Mouse (Mus musculus) heart, adult 11 months (tissue): ENCODE data around the gene Map3k3.

Source experiments
- DNase-seq: peaks from one replicate; pipeline ENCODE4 v3.0.0; 2022

Gene Map3k3

GRCm38 (mm10) chr11:106159216-106159920 lies 75.0 kb downstream of the Map3k3 start:
- peak; percentile 97 for DNase-seq

- DNase-seq = peak; percentile 99
Observed at GRCm38 (mm10) chr11:106159921-106160840, 75.8 kb downstream of the Map3k3 start.

GRCm38 (mm10) chr11:106160841-106161721 lies 76.7 kb downstream of the Map3k3 start, which contains the start of the genes Gm10840 and Limd2:
Gene Gm10840 (plus strand): TSS chr11:106160850.
Gene Limd2 (minus strand): TSS chr11:106160860.
- peak; percentile 94 for DNase-seq

GRCm38 (mm10) chr11:106162237-106162636 lies 77.8 kb downstream of the Map3k3 start:
- DNase-seq = peak; percentile 86

GRCm38 (mm10) chr11:106163546-106163945 lies 79.1 kb downstream of the Map3k3 start:
- peak; percentile 98 for DNase-seq

GRCm38 (mm10) chr11:106164601-106165180 lies 80.3 kb downstream of the Map3k3 start:
- peak; percentile 90 for DNase-seq

DNA sequence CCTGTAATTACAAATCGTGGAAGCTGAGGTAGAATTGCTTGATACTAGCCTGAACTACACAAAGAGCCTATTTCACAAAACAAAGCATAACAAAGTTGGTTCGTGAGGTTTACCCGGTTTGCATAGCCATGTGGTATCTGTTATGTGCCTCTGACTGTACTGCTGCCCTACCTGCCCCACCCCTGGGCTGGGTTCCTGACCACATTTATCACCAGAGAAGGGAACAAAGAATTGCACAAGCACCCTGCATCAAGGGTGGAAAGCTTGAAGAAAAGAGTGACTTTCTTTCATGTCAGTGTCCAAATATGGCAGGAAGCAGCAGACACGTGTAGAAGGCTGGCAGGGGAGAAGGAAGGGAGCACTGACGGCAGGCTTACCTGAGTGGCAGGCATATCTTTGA lies 83.0 kb downstream of the Map3k3 start:
- DNase-seq = no peak

- DNase-seq = peak; percentile 87
Observed at GRCm38 (mm10) chr11:106170807-106171206, 86.4 kb downstream of the Map3k3 start.

DNA sequence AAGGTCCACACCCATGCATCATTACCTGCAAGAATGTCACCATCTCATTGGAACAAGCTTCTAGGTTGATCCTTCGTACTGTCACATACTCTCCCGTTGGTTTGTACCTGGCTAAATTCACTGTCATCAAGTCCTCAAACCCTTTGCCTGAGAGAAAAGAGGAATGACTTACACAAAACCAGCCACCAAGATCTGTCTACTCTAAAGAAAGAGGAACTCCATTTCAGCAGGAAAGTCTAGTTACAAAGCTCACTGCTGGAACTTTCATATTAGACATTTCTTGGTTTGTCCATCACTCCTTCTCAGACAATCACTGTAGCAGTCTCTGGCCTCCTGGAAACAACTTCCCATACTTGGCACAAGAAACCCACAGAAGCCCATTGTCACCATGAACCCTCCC lies 88.8 kb downstream of the Map3k3 start:
- no peak for DNase-seq

GRCm38 (mm10) chr11:106174372-106174771 lies 90.0 kb downstream of the Map3k3 start:
- DNase-seq = peak; percentile 90

GRCm38 (mm10) chr11:106175081-106175480 lies 90.7 kb downstream of the Map3k3 start:
- DNase-seq = peak; percentile 87

GRCm38 (mm10) chr11:106176372-106176771 lies 92.0 kb downstream of the Map3k3 start:
- no peak for DNase-seq

DNA sequence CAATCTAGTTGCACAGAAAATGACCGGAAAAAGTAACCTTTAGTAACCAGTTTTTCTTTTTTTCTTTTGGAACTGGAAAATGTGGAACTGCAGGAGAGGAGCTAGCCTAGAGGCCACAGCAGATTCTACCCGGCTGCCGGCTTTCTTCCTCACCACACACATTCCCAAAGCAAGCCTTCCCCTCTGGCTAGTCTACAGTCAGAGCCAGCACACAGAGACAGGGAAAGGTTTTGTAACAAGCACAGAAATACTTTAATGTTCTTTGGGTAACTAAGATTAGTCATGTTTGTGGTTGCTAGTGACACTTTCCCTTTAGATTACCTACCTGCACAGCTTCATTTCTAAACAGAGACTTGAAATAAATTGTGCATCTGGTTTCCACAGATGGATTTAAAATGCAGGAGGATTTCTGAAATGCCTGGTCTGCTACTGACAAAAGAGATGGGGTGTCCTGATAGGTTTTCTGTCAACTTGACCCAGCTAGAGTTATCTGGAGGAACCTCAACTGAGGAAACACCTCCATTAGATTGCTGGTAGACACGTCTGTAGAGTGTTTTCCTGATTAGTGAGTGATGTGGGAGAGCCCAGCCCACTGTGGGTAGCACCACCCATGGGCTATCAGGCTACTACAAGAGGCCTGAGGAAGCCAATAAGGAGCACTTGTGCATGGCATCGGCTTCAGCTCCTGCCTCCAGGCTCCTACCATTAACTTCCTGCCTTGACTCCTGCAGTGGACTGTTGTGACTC lies 93.8 kb downstream of the Map3k3 start:
- DNase-seq = no peak

DNA sequence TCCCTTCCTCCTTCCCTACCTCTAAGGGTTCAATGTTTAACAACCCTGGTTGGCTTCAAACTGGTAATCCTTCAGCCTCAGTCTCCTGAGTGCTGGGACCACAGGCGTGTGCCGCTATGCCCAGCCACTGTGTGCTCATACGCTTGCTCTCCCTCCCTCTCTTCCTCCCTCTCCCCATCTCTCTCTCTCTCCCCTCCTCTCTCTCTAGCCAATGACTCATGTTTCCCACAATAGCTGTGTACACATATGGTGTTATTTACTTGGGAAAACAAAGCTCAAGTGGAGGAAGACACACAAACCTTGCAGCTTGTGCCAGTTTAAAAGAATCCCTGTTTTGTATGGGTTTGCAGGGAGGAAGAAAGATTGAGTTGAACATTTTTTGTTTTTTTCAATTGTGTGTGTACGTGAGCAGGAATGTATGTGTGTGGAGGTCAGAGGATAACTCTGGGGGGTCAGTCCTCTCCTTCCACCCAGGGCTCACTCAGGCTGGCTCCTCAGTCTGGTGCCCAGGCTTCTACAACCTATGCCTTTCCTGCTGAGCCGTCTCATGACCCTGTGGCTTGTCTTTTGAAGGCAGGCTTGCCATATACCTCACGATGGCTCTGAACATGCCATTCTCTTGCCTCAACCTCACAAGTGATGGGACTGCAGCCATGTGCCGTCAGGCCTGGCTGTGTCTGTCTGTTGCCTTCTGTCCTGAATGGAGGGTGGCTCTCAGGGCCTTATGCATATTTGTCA lies 95.5 kb downstream of the Map3k3 start:
- no peak for DNase-seq

- DNase-seq = no peak
Observed at GRCm38 (mm10) chr11:106180449-106180801, 96.0 kb downstream of the Map3k3 start.

GRCm38 (mm10) chr11:106187326-106187725 lies 102.9 kb downstream of the Map3k3 start:
- no peak for DNase-seq

DNA sequence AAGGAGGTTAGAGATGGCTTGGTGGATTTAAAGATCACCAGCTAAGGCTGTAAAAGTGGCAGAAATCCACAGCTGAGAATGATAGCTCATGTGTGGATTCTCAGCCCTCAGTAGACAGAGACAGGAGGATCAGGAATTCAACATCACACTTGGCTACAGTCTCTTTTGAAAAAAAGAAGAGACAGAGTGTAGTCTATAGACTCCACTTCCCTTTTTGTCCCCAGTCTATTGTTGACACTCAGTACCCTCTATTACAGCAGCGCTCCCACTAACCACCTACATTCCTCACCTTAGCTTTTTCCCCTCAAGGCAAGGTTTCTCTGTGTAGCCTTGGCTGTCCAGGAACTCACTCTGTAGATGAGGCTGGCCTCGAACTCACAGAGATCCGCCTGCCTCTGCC lies 107.3 kb downstream of the Map3k3 start:
- no peak for DNase-seq

DNA sequence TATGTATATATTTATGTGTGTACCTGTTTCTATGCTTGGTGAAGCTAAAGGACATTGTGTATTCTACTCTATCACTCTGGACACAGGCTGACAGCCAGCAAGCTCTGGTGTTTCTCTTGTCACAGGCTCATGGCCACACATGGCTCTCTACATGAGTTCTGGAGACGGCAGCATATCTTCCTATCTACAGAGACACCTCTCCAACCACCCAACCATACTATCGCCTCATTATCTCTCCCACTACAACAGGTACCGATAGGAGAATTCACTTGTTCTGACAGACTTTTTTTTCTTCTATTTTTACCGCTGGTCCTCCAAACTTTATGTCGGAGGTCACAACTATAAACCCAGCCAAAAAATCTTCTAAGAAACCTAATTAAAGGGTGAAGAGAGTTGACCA lies 107.8 kb downstream of the Map3k3 start:
- DNase-seq = no peak

- DNase-seq = no peak
Observed at GRCm38 (mm10) chr11:106192657-106193370, 108.4 kb downstream of the Map3k3 start.
